Mouse (Mus musculus) G1E (cell line): Measurements from ENCODE around the gene Slc9a3r1. TPM values are rescaled to one million over a fixed set of nuclear protein-coding genes. Genes with fewer than 3 reads are reported as not detected.

Experiments used
- ATAC-seq: 2 replicates; pipeline ENCODE4 v1.8.0; 2016; ENCODE audit warnings: mild to moderate bottlenecking; ENCODE audit not compliant: insufficient number of reproducible peaks, poor library complexity, low FRiP score, severe bottlenecking; ENCODE audit errors: extremely low read depth
- DNase-seq: peaks from one replicate; pipeline ENCODE4 v3.0.0; 2012; ENCODE audit warnings: low spot score
- H3K27me3 ChIP-seq: 2 replicates; pipeline ENCODE4 v1.6.1; 2012; ENCODE audit warnings: mild to moderate bottlenecking, low read length, inconsistent platforms; ENCODE audit not compliant: insufficient read depth
- H3K36me3 ChIP-seq: replicated peaks from 2 replicates; pipeline ENCODE3; 2012; ENCODE audit warnings: mild to moderate bottlenecking, inconsistent platforms
- H3K4me1 ChIP-seq: 2 replicates; pipeline ENCODE4 v1.6.1; 2012; ENCODE audit warnings: low read depth, low read length, inconsistent platforms, mixed read lengths; ENCODE audit not compliant: insufficient read depth
- H3K4me3 ChIP-seq: 2 replicates; pipeline ENCODE4 v1.5.1; 2012; ENCODE audit warnings: low read depth, mild to moderate bottlenecking, inconsistent platforms, low read length, moderate library complexity, mixed read lengths
- H3K9me3 ChIP-seq: replicated peaks from 2 replicates; pipeline ENCODE4 v1.6.1; 2012; ENCODE audit warnings: inconsistent platforms
- CTCF ChIP-seq: IDR thresholded peaks from 2 replicates; pipeline ENCODE4 v1.5.1; 2012; ENCODE audit warnings: low read depth, low read length, inconsistent platforms, mixed read lengths
- GATA1 ChIP-seq: IDR thresholded peaks from 2 replicates; pipeline ENCODE4 v1.6.1; 2012; ENCODE audit warnings: borderline replicate concordance, low read length, inconsistent platforms, mixed read lengths
- GATA2 ChIP-seq: IDR thresholded peaks from 2 replicates; pipeline ENCODE4 v1.6.1; 2012; ENCODE audit warnings: low read depth, low read length, inconsistent platforms, borderline replicate concordance
- POLR2AphosphoS5 ChIP-seq: IDR thresholded peaks from 2 replicates; pipeline ENCODE4 v1.6.1; 2012; ENCODE audit warnings: low read depth, low read length, inconsistent platforms; ENCODE audit not compliant: insufficient replicate concordance
- TAL1 ChIP-seq: conservative IDR thresholded peaks from 2 replicates; pipeline ENCODE4 v1.6.1; 2012; ENCODE audit warnings: low read depth, low read length, inconsistent platforms, mixed read lengths
- polyA plus RNA-seq: library from polyadenylated mRNA; stranded (reverse); fragments of >175 nt; gene quantifications from 2 replicates; pipeline ENCODE4 v1.2.3, GENCODE M21; 2012
- total RNA-seq, 2 experiments: library from RNA; stranded (forward) in 1 of 2; stranded (reverse) in 1 of 2; fragments of 200-1000 nt in 1 of 2; fragments of >200 nt in 1 of 2; fragmentation: Nextera tagmentation in 1 of 2; gene quantifications; 2 replicates each; pipeline ENCODE4 v1.2.3; 2014 to 2017

Gene Slc9a3r1
- total and polyA plus RNA-seq, 3 experiments: 57.3 to 357 (median 94.5) TPM

DNA sequence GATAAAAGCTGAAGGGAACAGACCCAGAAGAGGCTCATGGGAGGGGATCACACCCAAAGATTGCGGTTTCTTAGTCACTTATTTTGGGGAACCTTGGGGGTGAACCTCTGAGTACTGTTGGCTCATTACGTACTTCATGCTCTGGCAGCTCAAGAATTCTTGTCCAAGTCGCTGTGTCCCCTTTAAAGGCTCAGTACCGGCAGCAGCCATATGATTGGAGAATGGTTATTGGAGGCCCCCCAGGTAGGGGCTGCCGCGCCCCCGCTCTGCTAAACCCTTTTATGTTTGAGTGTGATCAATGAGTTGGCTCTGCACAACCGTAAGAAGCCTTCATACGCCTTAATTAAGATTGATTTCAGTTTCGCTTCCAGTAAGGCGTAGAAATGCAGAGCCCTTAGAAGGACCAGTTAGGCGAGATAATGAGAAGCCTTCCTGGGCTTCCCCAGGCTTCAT, 35.8 kb downstream of the Slc9a3r1 start:
- DNase-seq (peak; percentile 56), ATAC-seq (peak; percentile 5; the same call in 1 of the 2 replicates)
- Histone ChIP-seq H3K36me3 (peaks cover 89% of the 10 kb centered on the region), H3K4me3 (peak overlapping the region; percentile 20; the same call in 1 of the 2 replicates), H3K4me1 (peaks cover 87% of the 10 kb centered on the region), H3K27me3 (no peaks in the 10 kb centered on the region), H3K9me3 (no peaks in the 10 kb centered on the region)
- no peak for TF ChIP-seq POLR2AphosphoS5
- no peak for TF ChIP-seq CTCF

DNA sequence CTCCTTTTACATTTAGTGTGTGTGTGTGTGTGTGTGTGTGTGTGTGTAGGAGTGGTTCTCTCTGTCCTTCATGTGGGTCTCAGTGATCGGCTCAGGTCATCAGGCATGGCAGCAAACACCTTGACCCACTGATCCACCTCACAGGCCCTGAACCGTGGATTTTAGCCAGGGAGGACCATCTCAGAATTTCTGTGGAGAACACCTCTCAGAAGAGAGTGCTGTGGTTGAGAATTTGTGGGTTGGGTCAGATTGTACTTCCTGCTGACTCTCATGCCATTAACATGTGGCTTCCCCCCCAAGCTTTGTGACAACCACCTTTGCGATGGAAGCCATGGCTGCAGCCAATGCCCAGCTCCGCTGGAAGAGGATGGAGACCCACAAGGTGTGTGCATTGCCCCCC, 37.4 kb downstream of the Slc9a3r1 start:
- TF ChIP-seq GATA2: no peak
- no peak for TF ChIP-seq CTCF
- no peak for TF ChIP-seq GATA1
- no peak for TF ChIP-seq TAL1
- no peak for TF ChIP-seq POLR2AphosphoS5
- ATAC-seq (no peak), DNase-seq (no peak)
- H3K27me3 ChIP-seq: no peaks in the 10 kb centered on the region
- H3K36me3 ChIP-seq: peaks cover 95% of the 10 kb centered on the region
- H3K4me3 ChIP-seq: no peak overlapping the region
- no peaks in the 10 kb centered on the region for H3K9me3 ChIP-seq
- peaks cover 73% of the 10 kb centered on the region for H3K4me1 ChIP-seq

GRCm38 (mm10) chr11:115202316-115202715, 39.2 kb downstream of the Slc9a3r1 start:
- Histone ChIP-seq H3K27me3 (no peaks in the 10 kb centered on the region), H3K36me3 (peaks cover 99% of the 10 kb centered on the region), H3K9me3 (no peaks in the 10 kb centered on the region), H3K4me3 (no peak overlapping the region), H3K4me1 (peaks cover 55% of the 10 kb centered on the region)
- ATAC-seq: peak; percentile 65
- TF ChIP-seq CTCF (peak; percentile 78), POLR2AphosphoS5 (no peak)
- DNase-seq: peak; percentile 70

DNA sequence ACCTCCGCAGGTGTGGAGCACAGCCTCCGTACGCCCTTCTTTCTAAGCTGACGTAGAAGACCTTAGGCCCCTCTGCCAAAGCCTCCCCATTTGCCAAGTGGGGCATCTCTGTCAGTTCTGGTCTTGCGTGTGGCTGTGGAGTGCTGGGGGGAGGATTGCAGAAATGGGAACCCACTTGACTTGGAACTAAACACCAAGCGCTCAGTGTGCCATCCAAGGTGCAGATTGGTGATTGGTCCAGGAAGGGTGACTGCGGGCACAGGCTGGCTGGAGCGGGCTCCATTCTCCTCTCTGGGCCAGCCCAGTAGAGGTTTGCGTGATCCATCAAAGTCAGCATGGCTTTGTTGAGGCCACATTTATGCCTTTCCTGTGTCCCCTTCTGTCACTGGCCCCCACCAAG, 39.6 kb downstream of the Slc9a3r1 start:
- Histone ChIP-seq H3K4me3 (no peak overlapping the region), H3K4me1 (peaks cover 51% of the 10 kb centered on the region), H3K27me3 (no peaks in the 10 kb centered on the region), H3K9me3 (no peaks in the 10 kb centered on the region), H3K36me3 (peaks cover 99% of the 10 kb centered on the region)
- ATAC-seq (no peak), DNase-seq (no peak)
- TF ChIP-seq CTCF (no peak), TAL1 (no peak), GATA2 (no peak), POLR2AphosphoS5 (no peak), GATA1 (no peak)

DNA sequence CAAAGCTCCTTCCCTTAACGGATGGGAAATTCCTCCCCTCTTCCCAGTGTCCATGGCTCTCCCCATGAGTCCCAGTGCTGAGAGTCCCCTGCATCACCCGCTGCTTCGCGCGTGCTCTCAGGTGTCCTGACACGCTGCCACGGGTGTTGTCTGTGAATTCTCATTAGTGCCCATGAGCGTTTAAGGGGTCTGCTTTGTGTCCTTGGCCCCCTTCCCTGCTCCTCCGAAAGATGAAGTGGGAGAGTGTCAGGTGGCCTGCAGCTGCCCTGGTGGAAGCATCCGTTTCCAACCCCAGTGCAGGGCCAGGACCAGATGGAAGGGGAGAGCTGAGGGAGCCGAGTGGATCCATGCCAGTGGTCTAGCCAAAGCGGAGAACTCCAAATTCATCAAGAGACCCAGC, 45.0 kb downstream of the Slc9a3r1 start:
- no peak for DNase-seq
- Histone ChIP-seq H3K27me3 (no peaks in the 10 kb centered on the region), H3K4me1 (peaks cover 30% of the 10 kb centered on the region), H3K36me3 (peaks cover 100% of the 10 kb centered on the region), H3K9me3 (no peaks in the 10 kb centered on the region), H3K4me3 (no peak overlapping the region)
- no peak for ATAC-seq
- TF ChIP-seq GATA2: no peak

DNA sequence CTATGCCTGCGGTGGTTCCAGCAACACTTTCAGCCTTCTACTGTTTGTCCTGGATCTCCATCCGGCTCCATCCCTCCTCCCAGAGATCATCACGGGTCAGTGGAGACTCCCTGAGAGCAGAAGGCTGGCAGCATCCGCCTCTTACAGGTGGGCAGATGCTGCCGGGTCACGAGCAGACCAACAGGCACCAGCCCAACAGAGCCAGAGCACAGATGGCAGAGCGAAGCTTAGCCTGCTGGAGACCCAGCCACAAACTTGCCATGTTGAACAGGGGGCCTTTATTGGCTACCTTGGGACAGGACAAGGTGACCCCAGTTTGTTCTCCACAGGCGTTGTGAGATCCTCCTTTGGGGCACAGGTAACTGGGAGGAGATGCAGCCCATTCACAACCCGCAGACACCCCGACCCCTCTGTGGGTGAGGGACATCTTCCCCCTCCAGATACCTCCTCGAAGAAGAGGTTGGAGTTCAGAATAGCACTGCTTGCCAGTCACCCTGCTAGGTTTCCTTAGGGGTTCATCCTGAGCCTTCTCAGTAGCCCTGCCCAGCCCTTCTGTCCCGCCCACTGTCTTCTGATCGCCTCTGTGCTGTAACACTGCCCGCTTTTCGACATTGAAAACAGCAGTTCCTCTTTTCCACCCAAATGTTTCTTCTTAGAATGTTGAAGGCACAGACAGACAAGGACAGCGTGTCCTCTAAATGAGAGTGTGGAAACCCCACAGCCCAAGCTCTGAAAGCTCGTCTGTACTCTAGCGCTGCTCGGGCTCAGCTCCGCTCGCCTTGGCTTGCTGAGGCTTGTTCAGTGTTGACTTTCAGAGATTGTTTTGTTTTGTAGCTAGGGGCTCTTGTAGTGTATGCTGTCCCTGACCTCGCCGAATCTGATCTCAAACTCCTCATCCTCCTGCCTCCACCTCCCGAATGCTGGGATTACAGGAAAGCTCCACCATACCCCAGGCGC, 45.9 kb downstream of the Slc9a3r1 start:
- no peak for TF ChIP-seq GATA2
- no peak for TF ChIP-seq GATA1
- no peak for TF ChIP-seq POLR2AphosphoS5
- TF ChIP-seq CTCF: no peak
- TF ChIP-seq TAL1: no peak
- H3K36me3 ChIP-seq: peaks cover 100% of the 10 kb centered on the region
- no peak for DNase-seq

More for the DNA sequence above, 45.9 kb downstream of the Slc9a3r1 start:
- no peak overlapping the region; the same call in 1 of the 2 replicates for H3K4me3 ChIP-seq
- peaks cover 30% of the 10 kb centered on the region for H3K4me1 ChIP-seq
- H3K27me3 ChIP-seq: no peaks in the 10 kb centered on the region
- ATAC-seq: peak; percentile 45; the same call in 1 of the 2 replicates
- H3K9me3 ChIP-seq: no peaks in the 10 kb centered on the region
